Mouse (Mus musculus): ENCODE results near the gene H2-Q10.
"Not testable (repeated sequence)": the region's sequence is repeated elsewhere in the genome, so short reads cannot be mapped to it uniquely, and the experiment has no call there.

The H2-Q10 gene

GRCm38 (mm10) chr17:35469842-35470751 is at the start of gene H2-Q10:
H2-Q10 (plus strand) TSS chr17:35470089.
- no peak for DNase-seq (ENCODE audit: low spot score in 2 of 2)

- DNase-seq (ENCODE audit: low spot score in 2 of 2) = not testable (repeated sequence)
Observed at GRCm38 (mm10) chr17:35420206-35420810, 49.6 kb upstream of the H2-Q10 start.

GRCm38 (mm10) chr17:35421331-35421730 is 48.6 kb upstream of the H2-Q10 start:
- DNase-seq (ENCODE audit: low spot score in 2 of 2) = not testable (repeated sequence)

- DNase-seq (ENCODE audit: low spot score in 2 of 2) = not testable (repeated sequence)
Observed at GRCm38 (mm10) chr17:35422360-35422759, 47.5 kb upstream of the H2-Q10 start.

- peak in 1 of 2 experiments; percentile 1 for DNase-seq (ENCODE audit: low spot score in 2 of 2)
Observed at GRCm38 (mm10) chr17:35423131-35423810, 46.6 kb upstream of the H2-Q10 start.

- DNase-seq (ENCODE audit: low spot score in 2 of 2) = peak in 1 of 2 experiments; percentile 2
Observed at GRCm38 (mm10) chr17:35424106-35424505, 45.8 kb upstream of the H2-Q10 start.

GRCm38 (mm10) chr17:35424624-35425416 is 45.1 kb upstream of the H2-Q10 start, which contains the start of gene H2-Q6:
H2-Q6 (plus strand) TSS chr17:35424850.
- peak in 1 of 2 experiments; percentile 3 for DNase-seq (ENCODE audit: low spot score in 2 of 2)

- DNase-seq (ENCODE audit: low spot score in 2 of 2) = not testable (repeated sequence)
Observed at GRCm38 (mm10) chr17:35425474-35425873, 44.4 kb upstream of the H2-Q10 start.

GRCm38 (mm10) chr17:35428883-35429282 is 41.0 kb upstream of the H2-Q10 start:
- not testable (repeated sequence) for DNase-seq (ENCODE audit: low spot score in 2 of 2)

- not testable (repeated sequence) for DNase-seq (ENCODE audit: low spot score in 2 of 2)
Observed at GRCm38 (mm10) chr17:35430671-35431070, 39.2 kb upstream of the H2-Q10 start.

- DNase-seq (ENCODE audit: low spot score in 2 of 2) = not testable (repeated sequence)
Observed at GRCm38 (mm10) chr17:35432167-35432566, 37.7 kb upstream of the H2-Q10 start.

GRCm38 (mm10) chr17:35434836-35435235 is 35.1 kb upstream of the H2-Q10 start:
- not testable (repeated sequence) for DNase-seq (ENCODE audit: low spot score in 2 of 2)

GRCm38 (mm10) chr17:35435577-35435976 is 34.3 kb upstream of the H2-Q10 start:
- DNase-seq (ENCODE audit: low spot score in 2 of 2) = not testable (repeated sequence)

GRCm38 (mm10) chr17:35437386-35437936 is 32.4 kb upstream of the H2-Q10 start:
- not testable (repeated sequence) for DNase-seq (ENCODE audit: low spot score in 2 of 2)

GRCm38 (mm10) chr17:35438395-35438794 is 31.5 kb upstream of the H2-Q10 start:
- DNase-seq (ENCODE audit: low spot score in 2 of 2) = not testable (repeated sequence)

- peak in 1 of 2 experiments; percentile 29 for DNase-seq (ENCODE audit: low spot score in 2 of 2)
Observed at GRCm38 (mm10) chr17:35438885-35439284, 31.0 kb upstream of the H2-Q10 start, which contains the start of gene H2-Q7. H2-Q7 (plus strand) TSS chr17:35439155.

GRCm38 (mm10) chr17:35439295-35439747 is 30.6 kb upstream of the H2-Q10 start:
- DNase-seq (ENCODE audit: low spot score in 2 of 2) = not testable (repeated sequence)

- DNase-seq (ENCODE audit: low spot score in 2 of 2) = not testable (repeated sequence)
Observed at GRCm38 (mm10) chr17:35439925-35440645, 29.8 kb upstream of the H2-Q10 start.

GRCm38 (mm10) chr17:35442376-35442775 is 27.5 kb upstream of the H2-Q10 start:
- DNase-seq (ENCODE audit: low spot score in 2 of 2) = not testable (repeated sequence)

- DNase-seq (ENCODE audit: low spot score in 2 of 2) = not testable (repeated sequence)
Observed at GRCm38 (mm10) chr17:35444510-35444909, 25.4 kb upstream of the H2-Q10 start.

Data from frontal cortex, postnatal 25 days (tissue).